Mouse (Mus musculus): ENCODE data around the gene Spag6. TPM values are rescaled to one million over a fixed set of nuclear protein-coding genes. Genes with fewer than 3 reads are reported as not detected.

Gene Spag6
- polyA plus RNA-seq, 1 experiment from 2014 or later, result not detected

Other genes with a start within 250 kb of the Spag6 start
- gene Commd3, start 21.6 kb upstream of the Spag6 start, polyA plus RNA-seq (2015; fragmentation: Nextera tagmentation; extraction: Ambion mirVana), result 275 and 308 TPM in 2 replicates
- gene Bmi1, start 17.0 kb upstream of the Spag6 start, polyA plus RNA-seq (2015; fragmentation: Nextera tagmentation; extraction: Ambion mirVana), result 15.7 TPM in 2 replicates